Mouse (Mus musculus) spleen, postnatal 36 days (tissue): ENCODE measurements at regions not wholly inside any gene's neighbourhood (a gene's known extent, or its start where the extent isn't known, plus 50 kb on each side); places are given as distances from the start of the nearest gene placed in this dataset.

Experiments used
- DNase-seq, 2 experiments: peaks; one replicate each; pipeline ENCODE4 v3.0.0; 2022; ENCODE audit warnings: low spot score in 2 of 2, mixed read lengths in 1 of 2

DNA sequence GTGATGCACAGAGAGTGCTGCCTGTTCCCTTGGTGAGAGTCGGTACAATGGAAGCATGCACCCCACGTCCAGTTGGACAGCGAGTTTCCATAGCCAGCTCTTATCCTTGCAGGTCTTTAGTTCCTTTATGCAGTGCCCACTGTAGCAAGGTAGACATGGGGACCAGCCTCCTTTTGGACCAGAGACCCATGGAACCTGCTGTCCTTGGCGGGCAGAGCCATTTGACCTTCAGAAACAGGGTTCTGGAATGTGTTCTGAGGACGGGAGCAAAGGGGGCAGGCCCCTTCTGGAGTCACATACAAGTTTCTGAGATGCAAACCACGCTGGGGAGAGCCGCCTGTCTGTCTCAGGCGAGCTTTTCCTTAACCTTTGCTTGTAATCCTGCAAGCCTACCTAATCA lies 188.1 kb downstream of the Emx2 start:
- no peak for DNase-seq

DNA sequence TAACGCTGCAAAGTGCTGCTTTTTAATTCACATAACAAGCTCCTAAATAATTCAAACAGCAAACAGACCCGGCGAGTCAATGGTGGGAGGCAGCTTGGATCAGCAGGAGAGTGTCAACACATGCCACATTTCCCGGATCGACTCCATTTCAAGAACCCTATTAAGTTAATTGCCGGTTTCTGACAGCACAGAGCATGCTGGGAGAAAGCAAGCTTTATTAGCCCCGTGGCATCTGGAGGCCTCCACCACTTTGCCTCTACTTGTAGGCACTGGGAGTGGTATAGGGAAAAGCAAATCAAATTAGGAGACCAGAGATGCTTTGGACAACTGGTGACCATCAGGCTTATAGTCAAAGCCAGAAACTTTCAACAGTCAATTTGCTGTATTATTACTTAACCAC lies 188.5 kb downstream of the Emx2 start:
- no peak for DNase-seq

DNA sequence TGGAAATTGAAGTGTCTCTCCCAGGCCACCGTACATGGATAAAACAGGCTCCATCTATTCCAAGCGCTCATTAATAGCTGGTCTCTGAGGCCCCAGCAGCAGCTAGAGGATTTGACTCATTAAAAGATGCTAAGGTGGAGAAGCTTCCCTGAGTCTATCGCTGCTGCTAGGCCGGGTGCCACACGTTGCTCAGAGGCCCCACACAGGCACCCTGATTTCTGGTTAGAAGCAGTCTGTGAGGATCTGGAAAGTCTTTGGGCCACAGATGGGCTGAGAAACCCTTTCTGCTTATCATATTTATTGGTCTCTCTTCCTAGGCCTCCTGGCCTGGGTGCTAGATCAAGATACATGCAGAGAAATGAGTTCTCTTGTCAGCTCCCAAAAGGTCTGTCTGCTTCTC lies 191.2 kb downstream of the Emx2 start:
- no peak for DNase-seq

DNA sequence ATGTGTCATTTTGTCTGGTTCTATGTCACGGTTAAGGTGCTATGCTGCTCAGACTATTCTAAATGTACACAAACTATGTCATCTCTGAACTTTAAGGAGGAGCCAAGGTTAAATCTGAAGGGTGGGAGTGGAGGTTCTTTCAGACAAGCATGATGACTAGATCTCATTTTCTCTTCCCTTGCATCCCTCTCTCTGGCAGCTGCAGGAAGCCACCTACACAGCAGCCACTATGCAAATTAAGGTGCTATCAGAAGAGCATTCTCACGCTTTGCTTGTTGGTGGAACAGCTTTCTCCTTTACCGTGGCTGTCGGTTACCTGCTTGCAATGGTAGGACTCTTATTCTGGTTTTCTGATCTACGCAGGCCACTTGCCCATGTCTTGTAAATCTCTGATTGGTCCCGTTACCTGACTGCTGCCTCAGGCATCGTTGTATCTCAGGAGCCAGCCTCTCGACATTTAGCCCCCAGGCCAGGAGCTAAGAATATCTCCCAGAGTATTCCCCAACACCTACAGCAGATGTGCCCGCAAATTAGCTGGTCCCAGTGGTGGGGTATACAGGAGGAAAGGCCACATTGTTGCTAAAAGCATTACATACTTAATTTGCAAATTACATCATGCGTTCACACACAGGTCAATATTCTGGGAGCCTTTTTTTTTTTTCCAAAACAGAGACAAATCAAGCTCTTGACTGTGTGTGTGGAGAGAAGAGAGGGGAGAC lies 192.6 kb downstream of the Emx2 start:
- DNase-seq = peak in 1 of 2 experiments; percentile 1

DNA sequence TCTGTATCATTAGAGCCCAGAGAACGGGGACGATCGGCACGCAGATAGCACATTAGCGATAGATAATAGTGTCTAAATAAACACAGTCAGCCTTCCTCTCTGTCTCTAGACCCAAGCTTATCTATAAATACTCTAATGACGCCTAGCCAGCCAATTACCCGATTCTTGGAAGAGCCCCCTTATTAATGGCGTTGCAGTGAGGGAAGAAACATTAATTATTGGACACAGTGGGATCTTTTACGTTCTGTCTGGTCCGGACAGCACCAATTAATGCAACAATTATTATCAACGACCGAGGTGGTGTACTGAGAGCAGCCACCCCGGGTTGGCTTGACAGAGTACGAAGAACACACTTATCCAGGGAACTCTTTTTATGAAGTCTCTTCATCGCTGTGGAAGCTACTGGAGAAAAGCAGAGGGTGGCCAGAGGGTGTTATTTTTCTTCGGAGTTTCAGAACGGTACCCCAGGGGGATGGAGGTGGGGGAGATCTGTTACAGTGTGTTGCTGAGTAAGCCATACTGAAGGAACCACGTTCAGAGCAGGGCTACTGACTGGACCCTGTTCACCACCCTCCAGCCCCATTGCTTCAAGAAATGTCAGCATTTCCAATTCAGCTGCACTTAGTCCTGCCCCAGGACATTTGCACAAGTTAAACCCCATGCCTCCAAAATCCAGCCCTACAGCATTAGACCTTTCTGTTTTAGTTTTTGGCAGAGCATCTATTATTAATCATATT lies 195.6 kb downstream of the Emx2 start:
- DNase-seq = no peak

GRCm38 (mm10) chr19:59655321-59655720 lies 197.1 kb downstream of the Emx2 start:
- DNase-seq = no peak

- DNase-seq = no peak
Measured at GRCm38 (mm10) chr19:59669793-59670192, 211.6 kb downstream of the Emx2 start.

DNA sequence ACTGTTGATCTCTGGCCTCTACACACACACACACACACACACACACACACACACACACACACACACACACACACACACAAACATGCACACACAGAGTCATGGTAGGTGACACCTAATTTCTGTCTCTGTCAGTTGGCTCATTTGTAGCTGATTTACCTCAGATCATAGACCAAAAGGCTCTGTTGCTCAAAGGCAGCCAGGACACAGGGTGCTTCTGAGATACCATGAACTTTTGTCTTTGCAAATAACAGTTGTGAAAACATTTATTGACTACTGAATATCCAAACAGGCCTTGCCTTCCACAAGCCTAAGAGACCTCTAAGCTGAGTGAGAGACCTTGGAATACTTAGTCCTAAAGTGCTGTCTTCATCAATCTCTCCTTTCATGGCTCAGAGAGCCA lies 215.4 kb downstream of the Emx2 start:
- DNase-seq = no peak

DNA sequence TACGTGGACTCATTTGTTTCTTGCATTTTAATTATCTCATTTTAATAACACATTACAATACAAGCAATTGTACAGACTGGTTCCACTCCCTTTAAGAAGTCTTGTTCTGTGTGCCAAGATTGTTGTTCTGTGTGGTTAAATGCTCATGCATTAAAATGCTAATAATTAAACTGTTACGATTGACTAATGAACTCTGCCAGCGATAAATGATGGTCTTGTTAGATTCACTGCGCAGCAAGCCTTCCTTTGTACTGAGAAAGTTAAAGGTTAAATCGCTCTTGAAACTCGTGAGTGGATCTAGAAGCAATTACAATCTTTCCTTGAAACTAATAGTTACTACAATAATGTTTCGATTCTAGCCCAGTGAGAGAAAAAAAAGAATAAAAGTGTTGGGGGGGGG lies 221.0 kb downstream of the Emx2 start:
- DNase-seq = no peak

GRCm38 (mm10) chr19:59680356-59680755 lies 222.2 kb downstream of the Emx2 start:
- DNase-seq = no peak

GRCm38 (mm10) chr19:59684292-59684691 lies 226.1 kb downstream of the Emx2 start:
- DNase-seq = no peak

DNA sequence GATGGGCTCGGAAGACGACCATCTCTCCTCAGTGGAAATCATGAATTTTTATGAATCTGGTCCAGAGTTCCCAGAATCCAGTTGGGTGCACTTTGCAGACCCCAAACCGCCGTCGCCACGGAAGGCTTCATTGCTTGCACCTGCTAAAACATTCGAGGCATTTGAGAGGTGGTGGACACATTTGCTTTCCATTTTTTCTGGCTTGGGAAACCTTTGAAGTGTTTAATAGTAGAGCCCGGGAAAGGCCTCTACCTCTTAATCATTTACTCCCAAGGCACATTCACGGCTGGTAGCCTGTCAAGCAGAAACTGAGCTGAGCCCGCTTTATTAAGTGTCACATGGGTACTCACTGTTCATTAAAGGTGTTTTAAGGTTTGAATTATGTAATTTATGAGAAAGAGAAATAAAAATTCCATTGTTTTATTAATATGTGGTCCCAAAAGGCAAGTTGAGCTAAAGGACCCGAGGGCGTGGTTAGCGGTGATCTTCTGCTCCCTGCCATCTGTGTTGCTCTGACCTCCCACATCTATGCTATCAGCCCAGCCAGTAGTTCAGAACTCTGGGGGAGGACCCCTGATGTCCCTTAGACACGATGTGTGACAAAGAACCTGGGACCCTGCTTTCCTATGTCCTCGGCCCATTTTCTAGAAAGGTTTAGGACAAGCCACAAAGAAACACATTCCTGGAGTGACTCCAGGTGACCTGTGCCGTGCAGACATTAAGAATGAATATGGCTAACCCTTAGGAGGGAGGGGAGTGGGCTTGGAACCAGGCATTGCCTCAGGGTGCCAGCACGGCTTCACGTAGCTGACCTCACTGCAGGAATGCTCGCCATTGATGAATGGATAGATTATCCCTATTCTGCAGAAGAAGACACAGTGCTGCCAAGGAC lies 227.9 kb downstream of the Emx2 start:
- DNase-seq = no peak

GRCm38 (mm10) chr19:59687206-59687605 lies 229.0 kb downstream of the Emx2 start:
- no peak for DNase-seq

DNA sequence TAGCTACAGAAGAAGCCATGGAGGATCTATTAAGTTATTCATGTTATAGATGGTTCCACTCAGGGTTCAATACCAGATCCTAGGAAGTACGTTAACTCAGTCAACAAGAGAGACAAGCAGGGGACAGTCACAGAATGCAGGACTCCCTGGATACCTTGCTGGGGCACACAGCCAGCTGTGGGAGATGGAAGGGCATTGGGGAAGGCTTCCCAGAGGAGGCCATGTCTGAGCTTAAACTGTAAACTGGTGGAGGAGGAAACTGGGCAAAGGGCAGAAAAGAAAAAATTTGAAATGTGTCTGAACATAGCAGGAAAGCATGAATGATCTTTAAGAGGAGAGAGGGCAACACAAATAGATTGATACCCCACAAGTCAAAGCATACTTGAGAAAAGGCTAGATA lies 229.5 kb downstream of the Emx2 start:
- DNase-seq = no peak

DNA sequence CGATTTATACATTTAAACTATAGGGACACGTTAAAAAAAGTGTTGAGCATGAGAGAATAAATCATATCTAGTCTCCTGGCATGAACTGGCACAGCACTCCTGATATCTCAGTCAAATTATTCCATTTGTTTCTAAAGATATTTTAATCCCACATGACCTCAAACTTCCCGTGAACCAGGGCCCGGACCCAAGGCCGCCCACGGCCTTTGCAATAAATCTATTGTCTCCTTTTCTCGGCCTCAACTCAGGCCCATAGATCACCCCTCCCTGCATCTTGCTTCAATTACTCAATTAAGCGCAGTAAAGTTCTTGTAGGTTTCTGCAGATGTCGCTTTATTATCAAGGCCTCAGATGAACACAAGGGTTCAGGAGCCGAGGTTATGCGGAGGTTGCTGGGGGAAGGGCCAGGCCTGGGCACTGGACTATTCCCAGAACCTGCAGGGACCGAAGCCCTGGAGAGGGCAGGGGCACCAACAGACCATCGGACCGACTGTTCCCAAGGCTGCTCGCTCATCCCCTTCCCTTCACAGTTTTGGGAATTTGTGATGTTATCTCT lies 233.4 kb downstream of the Emx2 start:
- DNase-seq = no peak

- DNase-seq = no peak
Measured at GRCm38 (mm10) chr19:59697628-59698027, 239.5 kb downstream of the Emx2 start.

DNA sequence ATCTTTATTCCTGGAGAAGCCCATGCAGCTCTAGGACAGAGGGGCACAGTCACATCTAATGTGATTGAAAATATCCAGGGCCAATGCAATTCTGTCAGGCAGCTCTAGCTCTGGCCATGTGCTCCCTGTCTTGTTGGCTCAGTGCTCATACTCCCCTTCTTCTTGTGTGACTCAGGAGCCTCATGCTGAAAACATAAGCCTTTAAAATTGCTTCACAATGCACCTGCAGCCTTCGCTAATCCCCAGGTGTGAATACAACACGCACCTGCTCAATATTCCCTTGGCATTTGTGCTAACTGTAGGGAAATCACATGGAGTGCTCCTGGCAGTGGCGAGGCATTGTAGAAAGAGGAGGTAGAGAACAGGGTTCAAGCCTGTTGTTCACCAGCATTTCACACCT lies 242.0 kb downstream of the Emx2 start:
- no peak for DNase-seq

- no peak for DNase-seq
Measured at GRCm38 (mm10) chr19:59707106-59707505, 236.3 kb downstream of the Rab11fip2 start.

- DNase-seq = no peak
Measured at GRCm38 (mm10) chr19:59709180-59709579, 234.3 kb downstream of the Rab11fip2 start.

DNA sequence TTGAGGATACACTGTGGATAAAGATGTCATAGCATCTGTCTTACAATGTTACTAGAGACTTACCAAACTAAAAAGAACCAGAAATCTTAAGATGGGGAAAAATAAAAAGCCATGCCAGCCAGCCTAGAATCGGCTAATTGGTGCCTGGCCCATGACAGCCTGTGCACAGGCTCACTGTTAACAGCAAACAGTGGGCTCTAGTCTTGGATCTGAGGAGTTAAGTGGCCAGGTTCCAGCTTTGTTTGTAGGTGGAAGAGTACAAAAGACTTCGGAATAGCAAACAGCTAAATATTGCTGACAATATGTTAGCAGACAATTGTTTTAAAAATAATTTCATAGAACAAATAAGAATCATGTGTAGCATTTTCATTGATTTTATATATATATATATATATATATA lies 228.4 kb downstream of the Rab11fip2 start:
- no peak for DNase-seq

GRCm38 (mm10) chr19:59717813-59718483 lies 225.5 kb downstream of the Rab11fip2 start:
- no peak for DNase-seq

GRCm38 (mm10) chr19:59738541-59738940 lies 204.9 kb downstream of the Rab11fip2 start:
- DNase-seq = no peak
